In the genomic region with DNA sequence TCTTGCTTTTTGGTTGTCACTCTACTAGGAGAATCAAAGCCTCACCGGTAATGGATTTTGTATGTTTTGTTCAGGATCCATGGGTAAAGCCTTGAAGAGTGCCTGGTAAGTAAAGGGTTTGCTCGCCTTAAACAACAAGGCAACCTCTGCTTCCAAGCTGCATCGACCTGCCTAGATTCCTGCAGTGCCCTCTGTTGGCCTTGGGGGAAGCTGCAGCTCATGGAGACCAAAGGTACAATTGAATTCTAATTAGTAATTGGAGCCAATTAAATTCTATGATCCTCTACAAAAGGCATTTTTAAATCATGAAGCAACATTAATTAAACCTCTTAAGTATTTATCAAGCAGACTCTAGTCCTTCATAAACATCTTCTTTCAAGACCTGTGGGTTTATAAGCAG, we compare ENCODE assay signal across 11 mouse cellular contexts.
DNase-seq lines count a peak whose midpoint lies in the region; ATAC-seq and TF ChIP-seq lines count a peak whose summit lies in the region.
"Had no signal": no experiment of that assay in that cellular context is flagged by ENCODE, and none has a peak within 500 bp of the region (broad histone marks: within the 10 kb centered on the region; RNA-seq: fewer than 3 reads in every experiment).

No protein-coding gene starts in this region.

- peak; percentile 69 for TF ChIP-seq CTCF in intestine, postnatal 0 days (IDR thresholded peaks at IDR 0.05; ENCODE audit: low read depth)
- peak; percentile 50; the same call in 1 of the 2 replicates for TF ChIP-seq CTCF in bone marrow, adult 2 months (IDR thresholded peaks at IDR 0.05; ENCODE audit: control insufficient read depth, insufficient read depth, low read length)

- TF ChIP-seq POLR2A in bone marrow, adult 2 months (IDR thresholded peaks at IDR 0.05; ENCODE audit: borderline replicate concordance, control insufficient read depth, low read depth, low read length): no peak

- H3K4me1 ChIP-seq in intestine, postnatal 0 days (replicated peaks; ENCODE audit: control insufficient read depth, insufficient read depth, low read length): 0 out of 2 replicates have a peak, but pooled peaks cover 8% of the 10 kb centered on the region
- no peaks in the 10 kb centered on the region for H3K4me1 ChIP-seq in intestine, embryonic 15.5 days (replicated peaks)
- H3K4me1 ChIP-seq in bone marrow, adult 2 months (ENCODE audit: control insufficient read depth, insufficient read depth, low read length): no peaks in the 10 kb centered on the region
- H3K4me1 ChIP-seq: hindbrain, embryonic 10.5 days; liver, embryonic 13.5 days had no signal

- no peak overlapping the region for H3K4me3 ChIP-seq in intestine, postnatal 0 days (ENCODE audit: low read depth, low read length)
- H3K4me3 ChIP-seq in intestine, embryonic 15.5 days (replicated peaks): no peak overlapping the region
- no peak overlapping the region for H3K4me3 ChIP-seq in bone marrow, adult 2 months (replicated peaks; ENCODE audit: control insufficient read depth, low read depth, low read length)
- H3K4me3 ChIP-seq: hindbrain, embryonic 10.5 days; liver, embryonic 13.5 days; myocyte had no signal

- no peak overlapping the region for H3K4me2 ChIP-seq in intestine, postnatal 0 days (replicated peaks; ENCODE audit: low read depth)
- H3K4me2 ChIP-seq in intestine, embryonic 15.5 days (replicated peaks): no peak overlapping the region
- H3K4me2 ChIP-seq: liver, embryonic 13.5 days had no signal

- 76% methylated on average over 3 of the region's 3 CpGs for WGBS in intestine, postnatal 0 days
- WGBS in intestine, embryonic 15.5 days: 69% methylated on average over 3 of the region's 3 CpGs
- WGBS in bone marrow, adult 2 months: 65% methylated on average over 3 of the region's 3 CpGs

- no peaks in the 10 kb centered on the region for H3K36me3 ChIP-seq in intestine, postnatal 0 days (ENCODE audit: control insufficient read depth, insufficient read depth)
- H3K36me3 ChIP-seq in intestine, embryonic 15.5 days: no peaks in the 10 kb centered on the region
- H3K36me3 ChIP-seq: hindbrain, embryonic 10.5 days; liver, embryonic 13.5 days had no signal

- DNase-seq in ES-CJ7 (ENCODE audit: low read depth, low spot score): peak; percentile 19
- DNase-seq in urinary bladder, postnatal 36 days (ENCODE audit: low spot score in 2 of 2): no peak
- DNase-seq: liver, embryonic 13.5 days had no signal

- no peak overlapping the region for H3K27ac ChIP-seq in intestine, postnatal 0 days (ENCODE audit: low read depth, low read length)
- no peak overlapping the region for H3K27ac ChIP-seq in intestine, embryonic 15.5 days
- no peak overlapping the region for H3K27ac ChIP-seq in bone marrow, adult 2 months (ENCODE audit: control insufficient read depth, insufficient read depth, low read depth, low read length, poor library complexity)
- H3K27ac ChIP-seq: hindbrain, embryonic 10.5 days; liver, embryonic 13.5 days had no signal

- H3K9me3 ChIP-seq in intestine, postnatal 0 days (ENCODE audit: control insufficient read depth): no peaks in the 10 kb centered on the region
- no peaks in the 10 kb centered on the region for H3K9me3 ChIP-seq in intestine, embryonic 15.5 days
- H3K9me3 ChIP-seq: hindbrain, embryonic 10.5 days; liver, embryonic 13.5 days had no signal

- H3K9ac ChIP-seq in intestine, postnatal 0 days (ENCODE audit: low read depth, low read length): no peak overlapping the region
- H3K9ac ChIP-seq in intestine, embryonic 15.5 days: no peak overlapping the region
- H3K9ac ChIP-seq: liver, embryonic 13.5 days had no signal

- no peaks in the 10 kb centered on the region for H3K27me3 ChIP-seq in intestine, postnatal 0 days (replicated peaks; ENCODE audit: control insufficient read depth, insufficient read depth, low read length)
- H3K27me3 ChIP-seq in intestine, embryonic 15.5 days (replicated peaks): no peaks in the 10 kb centered on the region
- H3K27me3 ChIP-seq: liver, embryonic 13.5 days had no signal

- ATAC-seq in intestine, postnatal 0 days: no peak
- no peak for ATAC-seq in intestine, embryonic 15.5 days
- 0 out of 2 replicates have a peak, but pooled peaks have one; percentile 47 for ATAC-seq in megakaryocyte, adult 5-6 weeks (ENCODE audit: poor library complexity, severe bottlenecking)
- no peak for ATAC-seq in frontal cortex, adult (ENCODE audit: low TSS enrichment)
- ATAC-seq: forebrain, embryonic 16.5 days had no signal
